Mouse (Mus musculus) lung, postnatal 25 days (tissue): ENCODE measurements around the gene Hoxa11.

Source experiments
- DNase-seq: peaks from one replicate; pipeline ENCODE4 v3.0.0; 2022; ENCODE audit warnings: low spot score

Gene Hoxa11

DNA sequence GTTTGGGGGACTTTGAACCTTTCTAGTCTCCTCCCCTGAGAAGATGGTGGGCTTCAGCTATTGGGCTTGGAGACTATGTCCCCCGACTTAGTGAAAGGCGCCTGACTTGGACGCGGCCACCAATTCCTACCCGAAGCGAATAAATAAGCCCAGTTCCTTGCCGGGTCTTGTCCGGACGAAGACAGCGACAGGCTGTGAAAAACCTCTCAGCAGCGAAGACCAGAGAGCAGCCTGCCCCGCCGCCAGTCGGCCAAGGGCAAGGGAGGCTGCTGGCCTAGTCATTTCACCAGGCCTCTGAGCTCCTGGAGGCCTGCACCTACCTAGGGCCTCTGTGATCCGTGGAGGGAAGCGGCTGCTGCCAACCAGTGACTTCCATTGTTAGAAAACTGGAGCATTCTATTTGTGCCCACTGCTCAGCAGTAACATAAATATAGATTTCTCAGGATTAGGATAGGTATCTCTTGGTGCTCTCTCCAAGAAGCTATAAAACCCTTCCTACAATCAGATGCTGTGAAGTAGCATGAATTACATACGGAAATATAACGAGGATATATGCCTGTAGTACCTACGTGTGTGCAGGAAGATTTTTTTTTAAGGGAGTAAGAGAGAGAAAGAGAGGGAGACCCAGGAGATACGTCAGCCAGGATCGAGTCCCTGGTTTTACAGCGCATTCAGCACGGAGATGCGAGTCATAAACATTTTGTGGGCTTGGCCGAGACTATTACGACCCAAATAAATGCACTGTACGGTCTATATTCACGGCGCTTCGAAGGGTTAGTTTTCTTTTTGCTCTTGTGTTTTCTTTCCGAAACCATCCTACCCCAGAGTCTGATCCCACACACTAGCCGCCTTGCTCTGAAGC lies 25.4 kb downstream of the Hoxa11 start:
- no peak for DNase-seq

DNA sequence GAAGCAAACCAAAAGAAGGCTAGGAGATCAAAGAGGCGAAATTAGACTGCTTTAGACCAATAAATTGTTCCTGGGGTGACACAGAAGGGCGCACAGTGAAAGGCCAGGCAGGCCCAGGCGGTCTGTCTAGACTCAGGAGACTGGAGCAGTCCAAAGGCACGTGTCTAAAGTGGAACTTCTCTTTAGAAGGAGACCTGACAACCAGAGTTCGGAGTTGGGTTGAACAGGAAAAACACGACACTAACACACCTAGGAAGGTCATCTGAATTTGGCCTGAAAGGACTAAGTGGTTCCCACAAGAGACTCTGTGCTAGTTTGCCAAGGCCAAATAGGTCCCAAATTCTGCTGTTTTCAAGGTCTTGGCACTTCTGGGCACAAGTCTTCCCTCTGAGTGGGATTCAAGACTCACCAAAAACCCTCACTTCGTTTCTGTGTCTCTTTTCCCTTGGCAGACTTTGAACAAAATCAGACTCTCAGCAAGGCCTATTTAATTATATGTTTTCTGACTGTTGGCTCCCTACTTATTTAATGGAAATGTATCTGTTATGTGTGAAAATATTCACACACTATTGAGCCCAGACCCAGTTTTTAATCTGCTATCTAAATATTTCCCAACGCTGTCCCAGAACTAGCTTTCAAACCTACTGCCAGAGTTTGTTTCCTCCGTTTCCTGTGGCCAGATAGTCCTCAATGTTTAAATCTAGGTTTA lies 26.2 kb downstream of the Hoxa11 start:
- no peak for DNase-seq

GRCm38 (mm10) chr6:52218643-52219215 lies 26.9 kb downstream of the Hoxa11 start:
- DNase-seq, result no peak

GRCm38 (mm10) chr6:52217895-52218642 lies 27.5 kb downstream of the Hoxa11 start:
- no peak for DNase-seq

- peak; percentile 43 for DNase-seq
Measured at GRCm38 (mm10) chr6:52217459-52217768, 28.2 kb downstream of the Hoxa11 start.

GRCm38 (mm10) chr6:52216691-52217458 lies 28.7 kb downstream of the Hoxa11 start:
- DNase-seq, result no peak

DNA sequence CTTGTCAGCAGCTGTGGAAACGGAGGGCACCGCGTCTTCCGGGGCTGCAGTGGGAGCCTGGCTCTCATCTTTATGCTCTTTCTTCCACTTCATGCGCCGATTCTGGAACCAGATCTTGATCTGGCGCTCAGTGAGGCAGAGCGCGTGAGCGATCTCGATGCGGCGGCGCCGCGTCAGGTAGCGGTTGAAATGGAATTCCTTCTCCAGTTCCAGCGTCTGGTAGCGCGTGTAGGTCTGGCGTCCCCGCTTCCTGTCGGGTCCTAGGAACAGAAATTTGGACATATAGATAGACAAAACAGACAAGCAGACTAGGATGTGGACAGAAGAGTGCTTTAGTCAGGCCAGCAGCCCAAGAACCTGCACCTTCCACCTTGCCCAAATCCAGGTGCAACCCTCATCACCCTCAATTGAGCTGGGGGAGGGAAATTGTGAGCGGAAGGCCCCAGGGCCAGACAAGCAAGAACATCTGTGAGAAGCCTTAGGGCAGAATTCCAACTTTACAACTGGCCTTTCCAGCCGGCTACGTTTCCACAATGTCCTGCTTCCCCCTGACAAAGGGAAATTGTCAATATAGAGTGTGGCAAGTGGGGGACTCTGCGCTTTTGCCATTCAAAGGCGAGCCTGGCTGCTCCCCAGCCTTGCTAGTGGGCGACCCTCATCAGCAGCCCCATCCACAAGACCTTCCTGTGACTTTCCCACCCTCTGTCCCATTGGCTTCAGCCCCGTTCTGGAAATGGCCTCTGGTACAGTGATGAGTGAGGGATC lies 29.7 kb downstream of the Hoxa11 start:
- DNase-seq, result no peak

- no peak for DNase-seq
Measured at GRCm38 (mm10) chr6:52215070-52215469, 30.5 kb downstream of the Hoxa11 start.

DNA sequence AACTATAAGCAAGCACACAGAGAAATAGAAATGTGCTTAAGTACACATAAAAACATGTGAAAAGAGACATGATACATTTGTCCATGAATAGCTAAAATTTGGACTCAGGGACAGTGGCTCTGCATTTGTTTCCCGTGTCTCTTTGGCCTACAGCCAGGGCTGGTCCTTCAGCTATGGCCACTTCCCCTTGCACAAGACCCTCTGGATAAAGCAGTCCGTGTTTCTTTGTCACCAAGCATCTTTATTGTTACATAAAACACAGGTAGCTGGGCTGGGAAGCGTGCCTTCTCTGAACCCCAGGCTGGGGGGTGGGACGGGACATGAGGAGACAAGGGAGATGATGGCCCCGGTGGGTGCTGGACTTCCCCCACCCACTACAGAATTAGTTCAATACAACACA lies 31.3 kb downstream of the Hoxa11 start:
- no peak for DNase-seq

- DNase-seq, result no peak
Measured at GRCm38 (mm10) chr6:52213119-52213986, 32.3 kb downstream of the Hoxa11 start, which contains the start of the genes Hoxa3 and Gm28308. Hoxa3 (minus strand) TSS chr6:52213336. Gm28308 (minus strand) TSS chr6:52213339.

GRCm38 (mm10) chr6:52212556-52213118 lies 33.0 kb downstream of the Hoxa11 start:
- DNase-seq, result no peak

GRCm38 (mm10) chr6:52211961-52212360 lies 33.6 kb downstream of the Hoxa11 start:
- DNase-seq, result no peak

DNA sequence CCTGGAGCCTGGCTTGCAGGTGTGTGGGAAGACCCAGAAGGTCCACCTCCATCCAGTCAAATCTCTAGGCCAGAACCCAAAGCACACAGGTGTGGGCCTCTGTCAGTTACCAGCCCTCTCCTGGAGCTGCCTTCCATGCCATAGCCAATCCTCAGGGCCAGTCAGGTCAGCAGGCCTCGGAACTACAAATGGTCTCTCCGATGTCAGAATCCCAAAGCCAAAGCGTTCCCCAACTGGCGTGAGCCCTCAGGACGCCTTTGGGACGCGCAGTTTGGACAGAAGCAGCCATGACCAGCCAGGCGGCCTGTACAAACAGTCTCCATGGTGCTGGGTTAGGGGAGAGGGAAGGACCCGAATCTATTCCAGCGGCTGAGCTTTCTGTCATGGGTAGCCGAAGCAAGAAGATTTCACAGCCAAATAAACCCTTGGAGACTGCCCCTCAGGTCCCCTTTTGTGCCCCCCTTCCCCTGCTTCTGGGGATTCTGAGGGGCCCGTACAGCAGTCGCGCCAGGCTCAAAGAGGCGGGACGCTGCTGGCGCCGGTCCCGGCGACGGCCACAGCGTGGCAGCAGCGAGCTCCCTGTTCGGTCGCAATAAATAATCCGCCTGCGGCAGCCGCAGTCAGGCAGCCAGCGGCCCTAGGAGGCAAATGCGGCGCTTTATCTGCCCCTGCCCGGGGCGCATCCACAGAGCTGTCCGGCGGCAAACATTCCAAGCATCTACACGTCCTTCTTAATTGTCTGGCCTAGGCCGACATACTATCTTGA lies 34.3 kb downstream of the Hoxa11 start:
- peak; percentile 72 for DNase-seq

DNA sequence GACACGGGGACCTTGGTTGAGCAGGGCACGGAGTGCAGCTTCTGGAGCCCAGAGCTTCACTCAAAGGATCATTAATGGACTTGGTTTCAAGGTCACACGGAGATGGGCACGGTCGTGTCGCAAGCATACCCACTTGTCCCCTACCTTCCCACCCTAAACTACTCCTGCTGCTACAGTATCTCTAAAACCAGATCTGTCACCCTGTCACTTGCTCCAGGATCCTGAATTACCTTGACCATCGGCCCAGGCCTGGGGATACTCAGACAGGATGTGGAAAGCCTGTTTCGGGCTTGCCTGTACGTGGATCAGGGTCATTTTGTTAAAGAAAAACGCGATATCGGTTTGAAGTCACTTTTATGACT lies 35.9 kb downstream of the Hoxa11 start:
- no peak for DNase-seq

DNA sequence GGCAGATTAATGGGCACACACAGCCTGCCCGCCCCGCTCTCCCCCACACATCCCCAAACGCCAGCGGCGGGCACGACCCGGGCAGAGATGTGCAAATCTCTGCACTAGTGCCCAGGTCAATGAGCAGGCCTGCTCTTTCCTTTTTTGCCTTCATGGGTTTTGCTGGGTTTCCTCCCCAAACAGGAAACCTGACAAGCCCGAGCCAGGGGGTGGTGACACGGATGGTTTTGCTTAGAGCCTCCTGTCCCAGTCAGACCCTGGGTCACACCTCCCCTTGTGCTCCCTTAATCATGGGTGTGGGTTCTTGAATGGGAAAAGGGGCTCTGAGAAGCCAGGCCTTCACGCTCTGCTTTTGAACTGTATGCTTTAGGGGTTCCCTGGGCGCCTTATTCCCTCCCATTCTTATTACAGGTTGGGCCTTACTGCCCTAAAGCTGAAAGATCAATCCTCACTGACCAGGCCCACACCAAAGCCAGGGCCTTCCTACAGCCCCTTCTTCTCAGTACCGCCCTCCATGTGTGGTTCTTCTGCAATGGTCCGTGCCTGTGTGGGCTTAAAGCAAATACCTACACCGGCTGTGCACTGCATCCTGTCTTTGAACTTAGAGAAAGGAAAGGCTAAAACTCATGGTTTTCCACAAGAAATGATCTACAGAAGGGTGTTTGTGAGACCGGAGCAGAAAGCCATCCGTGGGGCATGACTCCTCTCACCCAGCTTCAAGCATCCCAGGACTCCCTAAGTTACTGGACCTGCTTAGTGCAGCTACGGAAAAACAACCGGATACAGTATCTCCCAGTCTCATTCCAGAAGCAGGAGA lies 36.5 kb downstream of the Hoxa11 start:
- DNase-seq, result no peak

GRCm38 (mm10) chr6:52208072-52208867 lies 37.3 kb downstream of the Hoxa11 start, which contains the start of gene Hoxa6:
Hoxa6 (minus strand) TSS chr6:52208722.
- DNase-seq, result no peak

DNA sequence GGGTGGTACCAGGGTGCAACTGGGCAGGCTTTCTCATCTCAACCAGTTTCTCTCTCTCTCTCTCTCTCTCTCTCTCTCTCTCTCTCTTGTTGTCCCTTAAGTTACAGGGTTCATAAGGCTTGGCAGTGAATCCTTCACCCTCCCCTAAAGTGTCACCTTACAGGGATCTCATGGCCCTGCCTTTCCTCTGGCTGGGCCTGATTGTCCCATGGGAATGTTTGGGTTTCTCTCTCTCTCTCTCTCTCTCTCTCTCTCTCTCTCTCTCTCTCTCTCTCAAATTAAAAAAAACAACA lies 38.0 kb downstream of the Hoxa11 start:
- no peak for DNase-seq
